Mouse (Mus musculus): ENCODE measurements around the gene Rps6kc1. TPM values are rescaled to one million over a fixed set of nuclear protein-coding genes. Genes with fewer than 3 reads are reported as not detected.

Rps6kc1 gene
- total RNA-seq, 2 experiments from 2014 or later, result 81.0 to 82.7 TPM

- no peak for DNase-seq
Observed at GRCm38 (mm10) chr1:190757899-190758298, 153.7 kb downstream of the Rps6kc1 start.

- DNase-seq, result no peak
Observed at GRCm38 (mm10) chr1:190751794-190752570, 159.6 kb downstream of the Rps6kc1 start.

- DNase-seq, result no peak
Observed at GRCm38 (mm10) chr1:190748937-190749336, 162.6 kb downstream of the Rps6kc1 start.

GRCm38 (mm10) chr1:190741421-190741820, 170.1 kb downstream of the Rps6kc1 start:
- DNase-seq, result no peak

- no peak for DNase-seq
Observed at GRCm38 (mm10) chr1:190732803-190733202, 178.8 kb downstream of the Rps6kc1 start.

GRCm38 (mm10) chr1:190729516-190730088, 182.0 kb downstream of the Rps6kc1 start:
- DNase-seq, result no peak

GRCm38 (mm10) chr1:190728111-190728651, 183.4 kb downstream of the Rps6kc1 start:
- peak; percentile 37 to 42 for DNase-seq

- DNase-seq, result no peak
Observed at GRCm38 (mm10) chr1:190727385-190727784, 184.2 kb downstream of the Rps6kc1 start.

- DNase-seq, result no peak
Observed at GRCm38 (mm10) chr1:190724591-190725380, 186.8 kb downstream of the Rps6kc1 start.

GRCm38 (mm10) chr1:190723926-190724430, 187.6 kb downstream of the Rps6kc1 start:
- no peak for DNase-seq

- DNase-seq, result no peak
Observed at GRCm38 (mm10) chr1:190713848-190714247, 197.7 kb downstream of the Rps6kc1 start.

GRCm38 (mm10) chr1:190697576-190697975, 214.0 kb downstream of the Rps6kc1 start:
- no peak for DNase-seq

GRCm38 (mm10) chr1:190695589-190695988, 216.0 kb downstream of the Rps6kc1 start:
- peak; percentile 61 to 65 for DNase-seq

- DNase-seq, result peak; percentile 33 to 41
Observed at GRCm38 (mm10) chr1:190690528-190691262, 220.9 kb downstream of the Rps6kc1 start.

- DNase-seq, result no peak
Observed at GRCm38 (mm10) chr1:190683060-190683459, 228.5 kb downstream of the Rps6kc1 start.

GRCm38 (mm10) chr1:190682021-190682926, 229.3 kb downstream of the Rps6kc1 start:
- peak; percentile 75 to 81 for DNase-seq

GRCm38 (mm10) chr1:190675455-190675854, 236.1 kb downstream of the Rps6kc1 start:
- no peak for DNase-seq

- DNase-seq, result no peak
Observed at GRCm38 (mm10) chr1:190669099-190669498, 242.5 kb downstream of the Rps6kc1 start.

- DNase-seq, result no peak
Observed at GRCm38 (mm10) chr1:190667821-190668220, 243.7 kb downstream of the Rps6kc1 start.

GRCm38 (mm10) chr1:190667326-190667725, 244.2 kb downstream of the Rps6kc1 start:
- no peak for DNase-seq

- DNase-seq, result no peak
Observed at GRCm38 (mm10) chr1:190665490-190665875, 246.1 kb downstream of the Rps6kc1 start.
